Mouse (Mus musculus): ENCODE results near the gene Pitx3.

DNA sequence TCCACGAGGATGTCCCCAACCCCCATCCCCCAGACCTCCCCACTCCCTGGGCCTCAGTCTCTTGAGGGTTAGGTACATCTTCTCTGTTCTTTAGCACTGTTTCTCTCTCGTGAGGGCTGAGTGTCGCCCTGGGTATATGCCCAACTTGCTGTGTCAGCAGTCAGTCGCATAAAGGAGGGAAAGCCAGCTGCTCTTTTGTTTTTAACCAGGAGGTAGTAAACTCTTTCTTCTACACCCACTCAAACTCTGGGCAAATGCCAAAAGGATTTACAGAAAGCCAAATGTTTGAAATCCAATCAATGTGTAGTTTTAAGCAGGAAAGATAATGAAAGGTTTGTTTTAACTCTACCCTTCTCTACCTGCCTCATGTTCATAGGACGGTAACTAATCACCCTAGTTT, 28.9 kb upstream of the Pitx3 start:
- TF ChIP-seq CTCF (IDR thresholded peaks at IDR 0.05; ENCODE audit: extremely low read depth, insufficient read depth, low read length) = no peak
- no peak for TF ChIP-seq POLR2A (IDR thresholded peaks at IDR 0.05; ENCODE audit: extremely low read depth, insufficient read depth, low read length)
